Mouse (Mus musculus): ENCODE results near the gene Gtf3c5. TPM values are rescaled to one million over a fixed set of nuclear protein-coding genes. Genes with fewer than 3 reads are reported as not detected.

Gene Gtf3c5
- total RNA-seq, 4 experiments from 2014 or later = 18.0 to 19.4 (median 19.2) TPM

GRCm38 (mm10) chr2:28535650-28536049 lies 47.9 kb downstream of the Gtf3c5 start:
- peak in 1 of 2 experiments; percentile 79 for DNase-seq (ENCODE audit: low spot score in 2 of 2)

GRCm38 (mm10) chr2:28535263-28535540 lies 48.3 kb downstream of the Gtf3c5 start:
- no peak for DNase-seq (ENCODE audit: low spot score in 2 of 2)

GRCm38 (mm10) chr2:28534436-28535262 lies 48.9 kb downstream of the Gtf3c5 start:
- no peak for DNase-seq (ENCODE audit: low spot score in 2 of 2)

GRCm38 (mm10) chr2:28533901-28534435 lies 49.6 kb downstream of the Gtf3c5 start:
- DNase-seq (ENCODE audit: low spot score in 2 of 2) = no peak

- DNase-seq (ENCODE audit: low spot score in 2 of 2) = peak in 1 of 2 experiments; percentile 90
Observed at GRCm38 (mm10) chr2:28532938-28533771, 50.4 kb downstream of the Gtf3c5 start.

- no peak for DNase-seq (ENCODE audit: low spot score in 2 of 2)
Observed at GRCm38 (mm10) chr2:28530311-28530710, 53.2 kb downstream of the Gtf3c5 start.

- DNase-seq (ENCODE audit: low spot score in 2 of 2) = no peak
Observed at GRCm38 (mm10) chr2:28529856-28530255, 53.7 kb downstream of the Gtf3c5 start.

- no peak for DNase-seq (ENCODE audit: low spot score in 2 of 2)
Observed at GRCm38 (mm10) chr2:28528354-28528730, 55.2 kb downstream of the Gtf3c5 start.

GRCm38 (mm10) chr2:28527436-28528353 lies 55.9 kb downstream of the Gtf3c5 start:
- DNase-seq (ENCODE audit: low spot score in 2 of 2) = no peak

GRCm38 (mm10) chr2:28525943-28526876 lies 57.3 kb downstream of the Gtf3c5 start:
- peak in 1 of 2 experiments; percentile 4 for DNase-seq (ENCODE audit: low spot score in 2 of 2)

GRCm38 (mm10) chr2:28525219-28525942 lies 58.2 kb downstream of the Gtf3c5 start:
- DNase-seq (ENCODE audit: low spot score in 2 of 2) = peak in 1 of 2 experiments; percentile 78

GRCm38 (mm10) chr2:28524406-28524805 lies 59.1 kb downstream of the Gtf3c5 start:
- peak in 1 of 2 experiments; percentile 21 for DNase-seq (ENCODE audit: low spot score in 2 of 2)

- DNase-seq (ENCODE audit: low spot score in 2 of 2) = peak in 1 of 2 experiments; percentile 94
Observed at GRCm38 (mm10) chr2:28523643-28524117, 59.9 kb downstream of the Gtf3c5 start.

GRCm38 (mm10) chr2:28522166-28522565 lies 61.4 kb downstream of the Gtf3c5 start:
- DNase-seq (ENCODE audit: low spot score in 2 of 2) = peak in 1 of 2 experiments; percentile 27

GRCm38 (mm10) chr2:28521571-28522151 lies 61.9 kb downstream of the Gtf3c5 start:
- peak in 1 of 2 experiments; percentile 87 for DNase-seq (ENCODE audit: low spot score in 2 of 2)

- DNase-seq (ENCODE audit: low spot score in 2 of 2) = no peak
Observed at GRCm38 (mm10) chr2:28520581-28520980, 63.0 kb downstream of the Gtf3c5 start.

- DNase-seq (ENCODE audit: low spot score in 2 of 2) = peak in 1 of 2 experiments; percentile 89
Observed at GRCm38 (mm10) chr2:28518231-28518630, 65.3 kb downstream of the Gtf3c5 start.

GRCm38 (mm10) chr2:28517206-28517909 lies 66.2 kb downstream of the Gtf3c5 start:
- no peak for DNase-seq (ENCODE audit: low spot score in 2 of 2)

Data from left cerebral cortex, adult 8-10 months (tissue).